Mouse (Mus musculus) pancreas, adult 10 weeks (tissue): ENCODE measurements around the gene Tbce. TPM values are rescaled to one million over a fixed set of nuclear protein-coding genes. Genes with fewer than 3 reads are reported as not detected.

Source experiments
- polyA plus RNA-seq: library from polyadenylated mRNA; stranded (reverse); fragments of 350-450 nt; fragmentation: Illumina TruSeq; extraction: RNeasy Lipid Tissue Mini Kit (QIAGEN cat#74804); gene quantifications from one replicate; pipeline ENCODE4 v1.2.3, GENCODE M21; 2015; ENCODE audit warnings: low read depth, low replicate concordance; ENCODE audit not compliant: insufficient read depth

Tbce gene
- 26.6 TPM for polyA plus RNA-seq

GRCm38 (mm10) chr13:14039292-14039965 is at the start of gene Tbce:
TSS of gene Tbce (minus strand) at chr13:14039638.

DNA sequence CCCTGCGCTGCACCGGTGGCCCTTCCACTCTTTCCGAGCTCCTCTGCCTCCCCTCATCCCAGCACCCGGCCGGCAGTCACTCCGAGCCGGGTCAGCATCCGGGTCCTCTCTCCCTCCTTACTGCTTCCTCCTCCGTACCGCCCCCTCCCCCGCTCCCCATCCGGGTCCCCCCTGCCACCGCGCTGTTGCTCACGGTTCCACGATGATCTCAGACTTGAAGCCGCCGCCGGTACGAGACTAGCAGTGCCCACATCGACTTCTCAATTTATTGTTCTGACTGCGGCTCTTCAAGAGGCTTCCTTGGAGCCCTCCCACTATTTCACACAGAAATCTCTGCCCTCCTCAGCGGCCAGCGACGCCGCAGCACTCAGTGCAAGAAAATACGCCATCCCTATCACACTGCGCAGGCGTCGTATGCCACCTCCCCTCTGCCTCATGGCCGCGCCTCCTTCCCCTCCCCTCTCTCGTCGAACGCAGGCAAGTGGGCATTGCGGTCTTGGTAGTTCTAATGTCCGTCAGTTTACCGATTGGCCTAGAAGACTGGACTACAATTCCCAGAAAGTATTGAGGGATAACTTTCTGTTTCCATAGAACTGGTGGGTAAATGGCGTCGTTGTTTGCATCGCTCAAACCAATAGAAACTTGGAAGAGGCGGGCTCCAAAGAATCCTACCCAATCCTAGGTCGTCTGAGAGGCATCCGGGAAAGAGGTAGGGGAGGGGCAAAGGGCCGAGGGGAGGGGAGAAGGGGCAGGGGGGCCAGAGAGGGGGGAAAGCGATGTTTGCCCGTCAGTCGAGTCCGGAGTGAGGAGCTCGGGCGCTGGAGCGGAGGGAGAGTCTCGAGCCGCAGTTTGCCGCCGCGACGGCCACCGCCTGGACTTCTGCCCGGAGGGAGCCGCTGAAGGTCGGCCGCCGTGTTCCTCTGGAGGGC is 23.8 kb upstream of the Tbce start, which contains the start of the genes Arid4b and Ggps1:
TSS of gene Arid4b (plus strand) at position 220 of the 929 bp plus-strand sequence.
TSS of gene Ggps1 (minus strand) at position 476 of the 929 bp plus-strand sequence.

GRCm38 (mm10) chr13:13953874-13954832 is 85.3 kb downstream of the Tbce start, which contains the start of gene B3galnt2:
TSS of gene B3galnt2 (plus strand) at chr13:13954469.

Other genes with a start within 250 kb of the Tbce start
- gene B3galnt2, start 85.2 kb downstream of the Tbce start, polyA plus RNA-seq = 11.2 TPM
- gene Arid4b, start 23.6 kb upstream of the Tbce start, polyA plus RNA-seq = 9.3 TPM
- gene Ggps1, start 23.9 kb upstream of the Tbce start, polyA plus RNA-seq = 8.1 TPM